Mouse (Mus musculus) liver, embryonic 14.5 days (tissue): ENCODE data around the gene Vezf1.

Experiments
- CTCF ChIP-seq: IDR thresholded peaks from 2 replicates; pipeline ENCODE4 v1.5.1; 2016; ENCODE audit warnings: antibody characterized with exemption, low read depth, control low read depth
- EP300 ChIP-seq: IDR thresholded peaks from 2 replicates; pipeline ENCODE4 v1.6.1; 2016; ENCODE audit warnings: antibody characterized with exemption, low read depth

DNA sequence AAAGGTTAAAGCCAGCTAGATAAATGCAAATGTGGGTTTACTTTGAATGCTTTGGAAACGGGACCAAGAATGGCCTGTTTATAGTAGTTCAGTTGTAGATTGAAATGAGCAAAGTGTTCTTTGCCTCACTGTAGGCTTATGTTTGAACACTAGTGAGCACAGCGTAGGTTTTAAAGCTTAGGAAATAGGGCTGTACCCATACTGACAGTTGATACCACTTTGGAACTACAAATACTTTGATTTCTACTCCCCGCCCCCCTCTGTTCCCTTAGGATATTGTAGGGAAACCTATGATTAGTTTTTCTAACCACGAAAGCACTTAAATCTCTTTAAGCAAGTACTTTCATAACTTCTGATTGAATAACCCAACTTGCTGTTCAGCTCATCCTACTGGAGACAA lies 15.4 kb upstream of the Vezf1 start:
- TF ChIP-seq CTCF (no peak), EP300 (no peak)
